Mouse (Mus musculus): ENCODE measurements around the gene Mycbp2.

GRCm38 (mm10) chr14:103254311-103254710, 92.3 kb downstream of the Mycbp2 start:
- TF ChIP-seq CTCF (IDR thresholded peaks at IDR 0.05; ENCODE audit: borderline replicate concordance, insufficient read depth, low read length) (no peak), POLR2A (IDR thresholded peaks at IDR 0.05; ENCODE audit: low read depth, low read length) (no peak)
